Mouse (Mus musculus) forelimb bud, embryonic 11.5 days (tissue): Measurements from ENCODE around the gene Isca1.
"Not testable (repeated sequence)": the region's sequence is repeated elsewhere in the genome, so short reads cannot be mapped to it uniquely, and the experiment has no call there.

ENCODE experiments used
- DNase-seq: peaks from one replicate; pipeline ENCODE4 v3.0.0-alpha.2; 2012; ENCODE audit warnings: low read depth, low spot score

Isca1 gene

GRCm38 (mm10) chr13:59769296-59770163 lies at the start of gene Isca1:
TSS of gene Isca1 (minus strand) at chr13:59769810.
- peak; percentile 98 for DNase-seq

- DNase-seq, result no peak
Measured at GRCm38 (mm10) chr13:59817352-59817751, 47.7 kb upstream of the Isca1 start.

- no peak for DNase-seq
Measured at GRCm38 (mm10) chr13:59814109-59814591, 44.5 kb upstream of the Isca1 start.

GRCm38 (mm10) chr13:59811581-59811980 lies 42.0 kb upstream of the Isca1 start:
- no peak for DNase-seq

GRCm38 (mm10) chr13:59801000-59801399 lies 31.4 kb upstream of the Isca1 start:
- no peak for DNase-seq

- DNase-seq, result no peak
Measured at GRCm38 (mm10) chr13:59800077-59800476, 30.5 kb upstream of the Isca1 start.

- no peak for DNase-seq
Measured at GRCm38 (mm10) chr13:59798306-59798705, 28.7 kb upstream of the Isca1 start.

GRCm38 (mm10) chr13:59796466-59796848 lies 26.8 kb upstream of the Isca1 start:
- DNase-seq, result no peak

GRCm38 (mm10) chr13:59795807-59796465 lies 26.3 kb upstream of the Isca1 start:
- no peak for DNase-seq

- no peak for DNase-seq
Measured at GRCm38 (mm10) chr13:59794786-59795185, 25.2 kb upstream of the Isca1 start.

GRCm38 (mm10) chr13:59782145-59782544 lies 12.5 kb upstream of the Isca1 start, which contains the start of gene Gm49354:
TSS of gene Gm49354 (minus strand) at chr13:59782245.
- no peak for DNase-seq

- DNase-seq, result not testable (repeated sequence)
Measured at GRCm38 (mm10) chr13:59779744-59780264, 10.2 kb upstream of the Isca1 start.

- DNase-seq, result no peak
Measured at GRCm38 (mm10) chr13:59779213-59779612, 9.6 kb upstream of the Isca1 start.

GRCm38 (mm10) chr13:59775168-59775567 lies 5.6 kb upstream of the Isca1 start:
- DNase-seq, result no peak

- DNase-seq, result no peak
Measured at GRCm38 (mm10) chr13:59771257-59771656, 1.6 kb upstream of the Isca1 start.

- DNase-seq, result no peak
Measured at GRCm38 (mm10) chr13:59770847-59771246, 1.2 kb upstream of the Isca1 start.

GRCm38 (mm10) chr13:59770164-59770562 lies 553 bp upstream of the Isca1 start:
- DNase-seq, result peak; percentile 90

GRCm38 (mm10) chr13:59768531-59768930 lies 1.1 kb downstream of the Isca1 start:
- DNase-seq, result no peak

GRCm38 (mm10) chr13:59766786-59767515 lies 2.7 kb downstream of the Isca1 start:
- DNase-seq, result no peak

GRCm38 (mm10) chr13:59762791-59763190 lies 6.8 kb downstream of the Isca1 start:
- DNase-seq, result no peak

- DNase-seq, result no peak
Measured at GRCm38 (mm10) chr13:59756906-59757305, 12.7 kb downstream of the Isca1 start.

GRCm38 (mm10) chr13:59750310-59750709 lies 19.3 kb downstream of the Isca1 start:
- no peak for DNase-seq
